Mouse (Mus musculus) granulocyte monocyte progenitor cell, adult 5-6 weeks (primary cell): Measurements from ENCODE around the gene E130218I03Rik. TPM values are rescaled to one million over a fixed set of nuclear protein-coding genes. Genes with fewer than 3 reads are reported as not detected.

Source experiments
- ATAC-seq: replicated peaks from 2 replicates; pipeline ENCODE4 v1.8.0; 2016; ENCODE audit warnings: mild to moderate bottlenecking, moderate TSS enrichment, inconsistent platforms; ENCODE audit not compliant: poor library complexity, severe bottlenecking
- total RNA-seq, 2 experiments: library from RNA; stranded (forward) in 1 of 2; stranded (reverse) in 1 of 2; fragments of 200-712, 200-1000 nt in 1 of 2; fragments of >200 nt in 1 of 2; fragmentation: Nextera tagmentation in 1 of 2; gene quantifications; 2 replicates each; pipeline ENCODE4 v1.2.3; 2014 to 2017

The E130218I03Rik gene
- total RNA-seq, 2 experiments from 2014 or later: 0.21 TPM; not detected in 1

- no peak for ATAC-seq
These were observed 41.5 kb downstream of the E130218I03Rik start for GRCm38 (mm10) chr4:134284942-134285341.

GRCm38 (mm10) chr4:134286226-134287167 is 43.0 kb downstream of the E130218I03Rik start:
- ATAC-seq: peak; percentile 23

GRCm38 (mm10) chr4:134287168-134287564 is 43.7 kb downstream of the E130218I03Rik start:
- ATAC-seq: peak; percentile 63

- ATAC-seq: peak; percentile 43
These were observed 44.1 kb downstream of the E130218I03Rik start, which contains the start of gene Pdik1l for GRCm38 (mm10) chr4:134287575-134288025. Gene Pdik1l, minus strand, starts transcription at chr4:134287895.

GRCm38 (mm10) chr4:134288397-134289256 is 45.2 kb downstream of the E130218I03Rik start:
- ATAC-seq: peak; percentile 71

GRCm38 (mm10) chr4:134292067-134292466 is 48.6 kb downstream of the E130218I03Rik start:
- ATAC-seq: peak; percentile 31; the same call in 1 of the 2 replicates

- ATAC-seq: no peak
These were observed 49.7 kb downstream of the E130218I03Rik start for GRCm38 (mm10) chr4:134293061-134293691.

GRCm38 (mm10) chr4:134293692-134294163 is 50.3 kb downstream of the E130218I03Rik start:
- no peak for ATAC-seq

Other genes with a start within 250 kb of the E130218I03Rik start
- gene Dhdds, start 242.7 kb upstream of the E130218I03Rik start, total RNA-seq (2014; fragmentation: Nextera tagmentation): 45.3 and 57.1 TPM in 2 replicates
- 22.8 and 24.8 TPM in 2 replicates for gene Dhdds, start 242.7 kb upstream of the E130218I03Rik start, total RNA-seq (2017)
- gene Lin28a, start 224.8 kb upstream of the E130218I03Rik start, total RNA-seq (2014; fragmentation: Nextera tagmentation): 2.1 and 13.9 TPM in 2 replicates
- 4.0 and 10.5 TPM in 2 replicates for gene Lin28a, start 224.8 kb upstream of the E130218I03Rik start, total RNA-seq (2017)
- not detected in 2 replicates for gene Zfp683, start 189.8 kb upstream of the E130218I03Rik start, total RNA-seq (2014; fragmentation: Nextera tagmentation)
- not detected in 2 replicates for gene Zfp683, start 189.8 kb upstream of the E130218I03Rik start, total RNA-seq (2017)
- 0.38 and 1.3 TPM in 2 replicates for gene Crybg2, start 182.8 kb upstream of the E130218I03Rik start, total RNA-seq (2014; fragmentation: Nextera tagmentation)
- gene Crybg2, start 182.8 kb upstream of the E130218I03Rik start, total RNA-seq (2017): not detected in 2 replicates
- 240 and 247 TPM in 2 replicates for gene Cd52, start 148.6 kb upstream of the E130218I03Rik start, total RNA-seq (2014; fragmentation: Nextera tagmentation)
- gene Cd52, start 148.6 kb upstream of the E130218I03Rik start, total RNA-seq (2017): 259 and 330 TPM in 2 replicates
- 14.4 and 30.2 TPM in 2 replicates for gene Ubxn11, start 141.1 kb upstream of the E130218I03Rik start, total RNA-seq (2014; fragmentation: Nextera tagmentation)
- 4.8 and 11.2 TPM in 2 replicates for gene Ubxn11, start 141.1 kb upstream of the E130218I03Rik start, total RNA-seq (2017)
- 841 and 871 TPM in 2 replicates for gene Sh3bgrl3, start 114.9 kb upstream of the E130218I03Rik start, total RNA-seq (2014; fragmentation: Nextera tagmentation)
- gene Sh3bgrl3, start 114.9 kb upstream of the E130218I03Rik start, total RNA-seq (2017): 333 and 394 TPM in 2 replicates
- 20.8 and 28.9 TPM in 2 replicates for gene Cep85, start 56.5 kb upstream of the E130218I03Rik start, total RNA-seq (2014; fragmentation: Nextera tagmentation)
- 26.7 and 33.7 TPM in 2 replicates for gene Cep85, start 56.5 kb upstream of the E130218I03Rik start, total RNA-seq (2017)
- not detected in 2 replicates for gene Gm7534, start 40.7 kb upstream of the E130218I03Rik start, total RNA-seq (2014; fragmentation: Nextera tagmentation)
- gene Gm7534, start 40.7 kb upstream of the E130218I03Rik start, total RNA-seq (2017): not detected in 2 replicates
- not detected in 2 replicates for gene Catsper4, start 16.3 kb upstream of the E130218I03Rik start, total RNA-seq (2014; fragmentation: Nextera tagmentation)
- not detected in 2 replicates for gene Catsper4, start 16.3 kb upstream of the E130218I03Rik start, total RNA-seq (2017)
- gene Cnksr1, start 5.3 kb upstream of the E130218I03Rik start, total RNA-seq (2014; fragmentation: Nextera tagmentation): not detected in 2 replicates
- gene Cnksr1, start 5.3 kb upstream of the E130218I03Rik start, total RNA-seq (2017): not detected in 2 replicates
- gene Zfp593, start 1.9 kb downstream of the E130218I03Rik start, total RNA-seq (2014; fragmentation: Nextera tagmentation): 13.4 and 16.2 TPM in 2 replicates
- 9.4 and 18.7 TPM in 2 replicates for gene Zfp593, start 1.9 kb downstream of the E130218I03Rik start, total RNA-seq (2017)
- not detected in 2 replicates for gene Gm30191, start 3.3 kb downstream of the E130218I03Rik start, total RNA-seq (2014; fragmentation: Nextera tagmentation)
- not detected in 2 replicates for gene Gm30191, start 3.3 kb downstream of the E130218I03Rik start, total RNA-seq (2017)
- gene Grrp1, start 10.4 kb downstream of the E130218I03Rik start, total RNA-seq (2014; fragmentation: Nextera tagmentation): not detected in 2 replicates
- not detected in 2 replicates for gene Grrp1, start 10.4 kb downstream of the E130218I03Rik start, total RNA-seq (2017)
- gene Pdik1l, start 44.2 kb downstream of the E130218I03Rik start, total RNA-seq (2014; fragmentation: Nextera tagmentation): 17.6 and 18.5 TPM in 2 replicates
- 35.4 and 41.7 TPM in 2 replicates for gene Pdik1l, start 44.2 kb downstream of the E130218I03Rik start, total RNA-seq (2017)
- not detected in 2 replicates for gene Trim63, start 71.5 kb downstream of the E130218I03Rik start, total RNA-seq (2014; fragmentation: Nextera tagmentation)
- gene Trim63, start 71.5 kb downstream of the E130218I03Rik start, total RNA-seq (2017): not detected in 2 replicates
- gene Slc30a2, start 99.5 kb downstream of the E130218I03Rik start, total RNA-seq (2014; fragmentation: Nextera tagmentation): not detected in 2 replicates
- gene Slc30a2, start 99.5 kb downstream of the E130218I03Rik start, total RNA-seq (2017): not detected in 2 replicates
- gene Extl1, start 140.2 kb downstream of the E130218I03Rik start, total RNA-seq (2014; fragmentation: Nextera tagmentation): not detected in 2 replicates
- gene Extl1, start 140.2 kb downstream of the E130218I03Rik start, total RNA-seq (2017): not detected in 2 replicates
- gene Pafah2, start 152.7 kb downstream of the E130218I03Rik start, total RNA-seq (2014; fragmentation: Nextera tagmentation): 10.5 and 22.1 TPM in 2 replicates
- gene Pafah2, start 152.7 kb downstream of the E130218I03Rik start, total RNA-seq (2017): 10.4 and 10.6 TPM in 2 replicates
- gene Stmn1, start 224.7 kb downstream of the E130218I03Rik start, total RNA-seq (2014; fragmentation: Nextera tagmentation): 878 and 904 TPM in 2 replicates
- gene Stmn1, start 224.7 kb downstream of the E130218I03Rik start, total RNA-seq (2017): 966 and 982 TPM in 2 replicates